Mouse (Mus musculus): ENCODE results near the gene Tmem144. TPM values are rescaled to one million over a fixed set of nuclear protein-coding genes. Genes with fewer than 3 reads are reported as not detected.
A peak's percentile ranks its signal among the peaks of the same experiment; 100 is the strongest.
"Not testable (repeated sequence)": the region's sequence is repeated elsewhere in the genome, so short reads cannot be mapped to it uniquely, and the experiment has no call there.

The Tmem144 gene
- total RNA-seq, 2 experiments from 2014 or later: 10.5 to 10.8 TPM

DNA sequence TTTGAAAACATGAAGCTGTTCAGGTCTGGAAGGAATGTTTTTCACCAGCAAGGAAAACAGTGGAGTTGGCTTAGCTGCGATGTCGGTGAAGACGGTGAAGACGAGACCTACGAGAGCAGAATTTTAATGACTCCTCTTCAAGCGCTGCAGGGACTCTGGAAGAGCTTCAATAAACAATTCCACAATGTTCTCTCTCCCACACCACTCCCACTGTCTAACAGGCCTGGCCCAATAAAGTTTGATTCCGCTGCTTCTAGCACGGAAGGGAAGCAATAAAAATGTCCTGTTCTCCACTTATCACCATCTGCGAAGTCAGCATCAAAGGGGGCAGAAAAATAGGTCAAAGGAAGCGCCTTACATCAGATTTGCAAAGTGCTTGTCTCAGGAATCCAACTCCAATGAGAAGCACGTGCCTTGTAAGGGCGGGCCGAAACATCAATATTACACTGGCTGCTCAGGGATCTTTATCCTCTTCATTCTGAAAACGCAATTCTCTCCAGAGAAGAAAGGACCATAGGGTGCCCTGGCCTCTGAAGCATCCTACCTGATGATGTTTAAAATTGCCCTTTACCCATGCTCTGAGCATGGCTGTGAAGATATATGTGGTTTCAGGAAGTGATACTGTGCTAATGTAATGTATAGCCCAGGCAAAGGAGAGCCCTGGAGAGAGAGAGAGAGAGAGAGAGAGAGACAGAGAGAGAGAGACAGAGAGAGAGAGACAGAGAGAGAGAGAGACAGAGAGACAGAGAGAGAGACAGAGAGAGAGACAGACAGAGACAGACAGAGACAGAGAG lies 34.2 kb downstream of the Tmem144 start:
- peak; percentile 40 to 72 for DNase-seq (ENCODE audit: low spot score in 2 of 2)
- intact Hi-C loops (cut with DNase I): no loop called here

DNA sequence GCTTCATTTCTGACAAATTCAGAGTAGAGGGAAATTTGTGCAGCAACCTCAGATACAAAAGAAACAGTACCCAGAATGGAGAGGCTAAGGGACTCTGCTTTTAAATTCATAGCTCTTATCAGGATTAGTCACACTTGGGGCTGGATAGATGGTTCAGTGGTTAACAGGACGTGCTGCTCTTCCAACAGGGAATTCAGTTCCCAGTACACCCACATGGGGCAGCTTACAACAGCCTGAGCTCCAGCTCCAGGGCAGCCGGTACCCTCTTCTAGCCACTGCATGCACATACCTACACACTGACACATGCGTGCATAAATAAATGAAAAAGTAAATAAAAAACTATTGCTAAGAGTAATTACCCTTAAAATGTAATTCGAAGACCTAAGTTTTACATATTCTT lies 36.3 kb downstream of the Tmem144 start:
- no peak for DNase-seq (ENCODE audit: low spot score in 2 of 2)
- intact Hi-C loops (cut with DNase I): no loop called here

DNA sequence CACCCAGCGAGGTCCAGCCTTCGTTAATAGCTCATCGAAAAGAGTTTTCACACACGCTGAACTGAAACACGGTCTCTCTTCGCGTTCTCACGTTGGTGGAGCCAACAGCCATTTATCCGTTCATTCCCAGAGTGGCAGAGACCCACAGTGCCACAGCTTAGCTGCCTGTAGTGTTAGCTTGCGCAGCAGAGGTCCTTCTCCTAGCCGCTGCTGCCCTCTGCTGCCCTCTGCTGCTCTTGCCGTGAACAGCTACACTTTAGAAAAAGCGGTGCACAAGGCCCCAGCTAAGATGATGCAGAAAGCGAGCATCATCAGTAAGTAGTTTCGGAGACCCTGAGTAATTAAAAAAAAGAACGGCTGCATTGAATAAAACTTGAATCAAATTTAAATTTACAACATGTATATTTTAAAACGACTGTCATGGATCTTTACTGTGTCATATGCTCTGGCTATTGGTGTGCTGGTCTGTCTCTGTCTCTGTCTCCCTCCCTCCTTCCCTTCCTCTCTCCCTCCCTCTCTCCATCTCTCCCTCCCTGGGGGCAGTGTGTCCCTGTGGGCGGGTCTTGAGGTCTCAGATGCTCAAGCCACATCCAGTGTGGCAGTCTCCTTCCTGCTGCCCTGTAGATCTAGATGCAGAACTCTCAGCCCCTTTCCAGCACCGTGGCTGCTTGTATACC lies 38.6 kb downstream of the Tmem144 start:
- peak; percentile 82 to 91 for DNase-seq (ENCODE audit: low spot score in 2 of 2)
- intact Hi-C loops (cut with DNase I): no loop called here

DNA sequence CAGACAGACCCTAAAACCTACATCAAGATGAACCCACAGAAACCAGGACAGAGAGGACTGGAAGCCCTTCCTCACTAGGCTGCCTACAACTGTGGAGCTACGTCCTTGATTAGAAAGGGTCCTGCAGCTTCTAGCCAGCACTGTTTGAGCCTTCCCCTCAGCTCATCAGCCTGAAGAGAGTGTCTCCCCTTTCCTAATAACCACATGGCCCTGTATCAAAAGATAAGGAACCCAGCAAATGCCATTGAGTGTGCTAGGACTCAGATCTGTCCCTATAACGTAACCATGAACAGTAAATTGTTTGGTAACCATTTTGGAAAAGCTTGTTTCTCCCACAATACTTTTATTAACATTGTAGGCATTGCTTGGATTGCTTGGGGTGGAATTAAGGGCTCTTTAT lies 40.5 kb downstream of the Tmem144 start:
- DNase-seq (ENCODE audit: low spot score in 2 of 2): no peak
- intact Hi-C loops (cut with DNase I): no loop called here

DNA sequence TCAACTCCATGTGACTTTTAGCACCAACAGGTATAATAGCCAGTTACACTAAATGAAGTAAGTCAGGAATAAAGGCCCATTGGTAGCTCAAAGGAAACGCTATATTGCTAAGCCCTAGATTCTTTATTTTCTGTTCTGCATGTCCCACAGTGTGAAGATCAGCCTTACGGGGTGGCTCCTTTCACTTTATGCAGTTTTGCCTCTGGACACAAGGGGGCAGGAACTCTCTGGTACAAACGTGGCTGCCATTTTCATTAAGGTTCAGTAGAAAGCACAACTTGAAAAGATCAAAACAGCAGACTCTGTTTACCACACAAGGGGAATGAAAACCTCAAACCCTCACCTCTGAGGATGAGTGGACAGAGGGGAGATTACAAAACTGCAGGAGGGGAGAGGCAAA lies 40.9 kb downstream of the Tmem144 start:
- DNase-seq (ENCODE audit: low spot score in 2 of 2): peak in 1 of 2 experiments; percentile 47
- intact Hi-C loops (cut with DNase I): no loop called here

DNA sequence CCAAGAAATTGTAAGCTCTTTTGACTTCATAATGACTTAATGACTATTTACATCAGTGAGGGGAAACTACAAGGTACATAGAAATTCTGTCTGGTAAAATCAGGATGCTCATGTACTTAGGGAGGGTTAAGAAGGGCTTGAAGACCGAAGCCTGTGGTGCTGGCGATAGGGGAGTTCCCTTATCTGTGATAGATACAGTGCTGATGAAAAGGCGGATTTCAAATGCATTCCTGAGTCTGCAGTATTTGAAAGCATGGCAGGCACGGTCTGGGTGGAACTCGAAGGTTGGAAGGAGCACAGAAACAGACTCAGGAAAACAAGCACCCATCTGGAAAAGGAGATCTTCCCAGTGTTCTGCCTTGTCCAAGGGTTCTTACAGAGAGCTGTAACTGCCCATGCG lies 42.0 kb downstream of the Tmem144 start:
- intact Hi-C loops (cut with DNase I): no loop called here

DNA sequence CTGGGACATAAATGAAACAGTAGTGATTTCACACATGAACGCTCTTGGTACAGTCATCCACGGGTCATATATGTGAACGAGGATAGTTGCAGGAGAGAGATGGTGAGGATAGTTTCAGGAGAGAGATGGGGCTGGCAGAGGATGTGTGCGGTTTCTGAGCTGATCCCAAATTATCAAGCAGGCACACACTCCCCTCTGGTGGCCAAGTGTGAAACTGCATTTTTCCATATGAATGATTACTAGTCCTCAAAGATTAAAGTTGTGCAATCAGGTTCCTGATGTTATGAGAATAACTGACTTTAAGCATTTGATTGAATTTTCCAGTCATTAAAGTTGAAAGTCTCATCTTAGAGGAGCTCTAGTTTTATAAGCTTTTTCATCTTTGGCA lies 43.4 kb downstream of the Tmem144 start:
- intact Hi-C loops (cut with DNase I): loop anchor here (1.0 to 2.0 kb wide), 2 partner anchors 136 to 144 kb away; no protein-coding TSS in a partner anchor
- DNase-seq (ENCODE audit: low spot score in 2 of 2): peak; percentile 64 to 69

More for the DNA sequence above, 42.0 kb downstream of the Tmem144 start:
- no peak for DNase-seq (ENCODE audit: low spot score in 2 of 2)

DNA sequence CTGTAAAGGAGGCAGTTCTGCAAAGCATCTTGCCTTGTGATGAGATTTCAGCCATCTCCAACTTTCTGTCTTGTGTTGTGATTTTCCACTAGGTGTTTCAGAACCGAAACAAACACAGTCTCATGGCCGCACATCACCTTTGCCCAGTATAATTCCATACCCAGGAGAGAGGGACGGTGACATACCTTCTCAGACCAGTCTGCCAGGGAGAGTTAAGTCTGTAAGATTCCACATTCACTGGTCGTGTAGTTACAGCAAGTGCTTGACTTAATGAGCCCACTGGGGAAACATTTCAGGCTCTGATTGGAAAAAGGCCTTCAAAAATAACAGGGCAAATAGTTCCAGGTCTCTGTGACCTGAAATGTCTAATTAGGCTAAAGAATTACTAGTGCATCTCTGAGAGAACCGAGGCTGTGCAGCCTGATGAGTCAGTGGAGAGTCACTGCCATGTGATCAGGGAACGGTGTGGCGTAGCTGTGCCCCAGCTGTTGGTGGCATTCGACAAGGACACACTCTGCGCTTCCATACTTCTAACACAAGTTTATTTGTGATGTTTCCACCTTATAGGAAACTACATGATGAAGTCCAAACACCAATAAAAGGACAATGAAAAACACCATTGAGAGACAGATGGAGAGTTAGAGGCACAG lies 43.9 kb downstream of the Tmem144 start:
- DNase-seq (ENCODE audit: low spot score in 2 of 2): no peak
- intact Hi-C loops (cut with DNase I): loop anchor here (1.0 to 2.0 kb wide), 2 partner anchors 135 to 144 kb away; no protein-coding TSS in a partner anchor

DNA sequence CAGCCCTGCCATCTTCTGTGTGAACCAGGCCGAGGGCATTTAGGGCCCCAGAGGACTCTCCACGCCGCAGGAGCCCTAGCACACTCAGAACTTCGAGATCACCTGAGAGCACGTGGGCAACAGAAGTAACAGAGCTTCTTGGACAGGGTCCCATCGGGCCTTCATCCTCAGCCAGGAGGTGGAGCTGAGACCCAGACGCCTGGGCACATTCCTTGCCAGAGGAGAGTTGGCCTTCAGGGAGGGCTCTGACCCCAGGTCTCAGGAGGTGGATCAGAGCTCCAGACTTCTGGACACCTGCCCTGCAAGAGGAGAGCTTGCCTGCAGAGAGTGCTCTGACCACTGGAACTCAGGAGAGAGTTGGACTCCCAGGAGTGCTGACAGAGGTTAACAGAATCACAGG lies 51.8 kb downstream of the Tmem144 start:
- intact Hi-C loops (cut with DNase I); DNase-seq (ENCODE audit: low spot score in 2 of 2): not testable (repeated sequence)

DNA sequence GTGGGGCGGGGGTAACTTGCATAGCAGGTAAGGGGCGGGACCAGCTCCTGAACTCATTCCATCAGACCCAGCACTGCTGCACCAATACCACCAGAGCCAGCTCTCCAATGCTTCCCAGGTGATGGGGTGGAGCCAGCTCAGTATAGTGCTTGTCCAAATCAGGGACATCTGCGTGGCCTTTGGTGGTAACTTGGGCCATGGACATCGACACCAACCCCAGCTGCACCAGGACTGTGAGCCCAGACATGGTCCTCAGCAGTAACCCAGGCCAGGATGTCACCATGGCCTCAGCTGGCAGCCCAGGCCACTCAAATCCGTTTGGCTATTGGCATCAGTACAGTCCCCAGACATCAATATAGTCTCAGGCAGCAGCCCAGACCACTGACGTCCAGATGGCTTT lies 60.3 kb downstream of the Tmem144 start:
- intact Hi-C loops (cut with DNase I): no loop called here

DNA sequence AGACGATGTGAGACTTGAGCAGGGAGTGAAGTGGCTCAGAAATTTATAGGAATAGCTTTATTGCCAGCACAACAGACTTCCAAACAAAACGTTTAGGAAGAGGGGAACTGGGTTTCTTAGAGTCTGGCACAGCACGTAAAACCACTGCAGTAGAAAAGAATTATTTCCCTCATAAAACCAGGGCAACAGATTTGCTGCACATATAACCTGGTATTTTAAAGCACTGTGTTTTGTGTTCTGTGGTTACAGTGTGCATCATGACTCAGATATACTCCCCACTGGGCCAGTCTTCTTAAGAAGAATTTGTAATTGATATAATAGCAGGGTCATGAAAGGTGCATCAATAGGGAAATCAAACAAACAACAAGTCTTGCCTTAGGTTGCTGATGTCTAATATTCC lies 62.2 kb downstream of the Tmem144 start:
- intact Hi-C loops (cut with DNase I): no loop called here
- DNase-seq (ENCODE audit: low spot score in 2 of 2): no peak

More for the DNA sequence above, 60.3 kb downstream of the Tmem144 start:
- no peak for DNase-seq (ENCODE audit: low spot score in 2 of 2)

DNA sequence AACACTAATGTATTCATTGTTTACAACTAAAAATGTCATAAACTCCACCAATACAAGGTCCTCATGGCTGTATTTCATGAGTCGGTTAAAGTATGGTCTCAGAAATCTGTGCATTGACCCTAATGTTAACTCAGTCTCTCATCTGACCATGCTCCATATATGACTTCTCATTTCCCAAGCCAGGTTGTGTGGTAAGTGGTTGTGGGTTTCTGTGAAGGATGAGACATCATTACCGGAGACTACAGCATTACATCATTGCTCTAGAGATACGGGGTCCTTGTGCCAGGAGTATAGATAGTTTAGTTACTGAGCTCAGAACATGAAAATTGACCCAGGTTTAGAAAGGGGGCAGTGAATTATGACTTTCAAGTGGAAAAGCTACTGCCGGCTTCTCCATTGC lies 63.0 kb downstream of the Tmem144 start:
- no peak for DNase-seq (ENCODE audit: low spot score in 2 of 2)
- intact Hi-C loops (cut with DNase I): no loop called here

DNA sequence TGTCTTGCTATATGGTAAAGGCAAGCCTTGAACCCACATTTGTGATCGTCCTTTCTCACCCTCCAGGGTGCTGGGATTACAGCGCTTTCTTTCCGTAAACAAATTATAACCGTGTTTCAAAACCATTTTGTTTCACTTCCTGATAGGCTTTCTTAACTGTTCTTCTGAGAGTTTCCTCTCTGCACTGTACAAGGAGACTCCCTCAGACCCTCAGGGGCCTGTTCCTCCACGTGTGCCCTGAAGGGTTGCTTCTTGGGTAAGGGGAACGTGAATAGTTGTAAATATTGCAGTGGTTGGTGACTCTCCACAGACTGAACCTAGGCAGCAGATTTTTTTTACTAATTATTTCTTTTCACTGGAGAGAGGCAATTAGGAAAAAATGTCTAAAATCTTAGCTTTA lies 63.6 kb downstream of the Tmem144 start:
- no peak for DNase-seq (ENCODE audit: low spot score in 2 of 2)
- intact Hi-C loops (cut with DNase I): no loop called here

DNA sequence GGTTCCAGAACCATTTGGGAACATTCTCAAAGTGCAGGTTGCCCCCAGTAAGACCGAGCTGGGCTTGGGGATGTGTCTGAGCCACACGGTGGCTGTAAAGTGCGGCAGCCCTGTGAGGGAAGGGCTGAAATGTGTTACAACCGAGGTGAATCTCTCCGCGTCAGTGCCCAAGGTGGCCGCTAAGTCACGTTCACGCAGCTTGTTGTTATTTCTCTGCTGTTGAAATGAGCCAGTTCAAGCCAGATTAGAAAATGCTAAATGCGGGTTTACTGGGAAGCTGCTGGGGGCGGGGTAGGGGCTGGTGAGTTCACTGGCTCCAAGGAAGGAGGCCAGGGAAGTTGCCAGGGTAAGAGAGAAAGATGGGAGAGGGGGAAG lies 68.2 kb downstream of the Tmem144 start:
- intact Hi-C loops (cut with DNase I): no loop called here
- no peak for DNase-seq (ENCODE audit: low spot score in 2 of 2)

DNA sequence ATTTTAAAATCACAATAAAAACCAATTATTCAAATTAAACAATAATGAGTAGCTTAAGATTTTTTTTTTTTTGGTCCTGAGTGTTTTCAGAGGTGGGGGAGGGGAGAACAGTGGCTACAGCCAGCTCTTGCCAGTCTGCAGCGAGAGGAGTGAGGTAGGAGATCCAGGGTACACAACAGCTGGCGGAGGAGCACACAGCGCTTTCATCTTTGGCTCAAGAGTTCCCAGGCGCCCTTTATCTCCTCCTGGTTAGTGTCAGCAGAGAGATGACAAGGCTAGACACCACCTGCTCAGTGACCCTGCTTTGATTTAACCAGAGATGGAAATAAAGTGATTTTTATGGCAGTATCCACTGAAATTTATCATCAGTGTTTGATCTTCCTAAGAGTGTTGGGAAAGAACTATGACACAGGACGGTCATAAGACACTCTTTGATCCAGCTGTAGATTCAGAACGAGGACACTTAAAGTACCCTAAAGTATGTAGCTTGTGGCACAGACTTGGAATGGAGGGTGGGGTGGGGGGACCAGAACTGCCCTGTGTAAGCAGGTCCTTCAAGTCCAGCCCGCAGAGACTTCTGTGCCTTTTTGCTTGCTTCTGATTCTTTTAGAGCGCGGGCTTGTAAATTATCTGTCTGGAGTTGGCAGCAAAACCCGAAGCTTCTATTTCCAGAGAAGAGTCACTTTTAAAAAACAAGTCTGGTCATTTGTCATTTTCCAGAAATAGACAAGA lies 68.8 kb downstream of the Tmem144 start:
- DNase-seq (ENCODE audit: low spot score in 2 of 2): peak in 1 of 2 experiments; percentile 12
- intact Hi-C loops (cut with DNase I): no loop called here

DNA sequence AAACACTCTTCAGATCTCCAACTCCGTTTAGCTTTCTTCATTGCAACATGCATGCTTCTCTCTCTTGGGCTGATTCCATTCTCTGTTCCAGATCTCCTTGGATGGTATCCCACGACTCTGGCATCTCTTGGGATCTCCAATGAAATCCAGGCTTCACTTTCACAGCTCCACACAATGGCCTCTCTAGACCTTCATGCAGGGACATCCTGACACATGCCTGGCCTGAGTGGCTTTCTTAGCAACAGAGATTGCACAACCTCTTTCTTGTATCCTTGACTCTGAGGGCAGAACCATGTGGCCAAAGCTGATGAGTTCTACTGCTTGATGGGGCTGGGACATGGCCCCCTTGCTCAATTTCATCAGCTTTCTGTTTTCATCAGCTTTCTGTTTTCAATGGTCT lies 79.9 kb downstream of the Tmem144 start:
- intact Hi-C loops (cut with DNase I): no loop called here
- DNase-seq (ENCODE audit: low spot score in 2 of 2): no peak

All from left cerebral cortex, postnatal 25 days (tissue).